Comparison of ENCODE assay signal across 17 mouse cellular contexts in genomic region chr8:111810656-111811336, GRCm38 (mm10). TPM values are rescaled to one million over a fixed set of nuclear protein-coding genes. Genes with fewer than 3 reads are reported as not detected.
DNase-seq lines count a peak whose midpoint lies in the region; ATAC-seq and TF ChIP-seq lines count a peak whose summit lies in the region.
"Had no signal": no experiment of that assay in that cellular context is flagged by ENCODE, and none has a peak within 500 bp of the region (broad histone marks: within the 10 kb centered on the region; RNA-seq: fewer than 3 reads in every experiment).

No protein-coding gene starts in this region.

- in situ Hi-C loops in ES-E14 (cut with MboI; ENCODE audit: low sequenced_read_pairs in 2 of 2, unreplicated experiment in 2 of 2), result no loop called here

- no peaks in the 10 kb centered on the region for H3K27me3 ChIP-seq in liver, embryonic 11.5 days (replicated peaks; ENCODE audit: control insufficient read depth, insufficient read depth, low read length)
- no peaks in the 10 kb centered on the region for H3K27me3 ChIP-seq in liver, embryonic 13.5 days
- no peaks in the 10 kb centered on the region for H3K27me3 ChIP-seq in heart, adult 2 months (ENCODE audit: control insufficient read depth, insufficient read depth, low read length)
- H3K27me3 ChIP-seq: heart, embryonic 15.5 days; Patski had no signal

- no peak overlapping the region for H3K9ac ChIP-seq in liver, embryonic 11.5 days (ENCODE audit: low read depth, low read length)
- no peak overlapping the region for H3K9ac ChIP-seq in ES-E14 (ENCODE audit: insufficient read depth, low read depth, low read length, poor library complexity, severe bottlenecking)
- H3K9ac ChIP-seq in liver, embryonic 13.5 days, result no peak overlapping the region
- no peak overlapping the region for H3K9ac ChIP-seq in heart, adult 2 months (ENCODE audit: low read depth, low read length)
- H3K9ac ChIP-seq: heart, embryonic 15.5 days had no signal

- H3K4me2 ChIP-seq in liver, embryonic 11.5 days, result no peak overlapping the region
- no peak overlapping the region for H3K4me2 ChIP-seq in liver, embryonic 13.5 days
- H3K4me2 ChIP-seq: heart, embryonic 15.5 days had no signal

- no peak for TF ChIP-seq EP300 in heart, adult 2 months (IDR thresholded peaks at IDR 0.05; ENCODE audit: insufficient read depth, low read depth, low read length)

- no peaks in the 10 kb centered on the region; the same call in 1 of the 2 replicates for H3K36me3 ChIP-seq in liver, embryonic 11.5 days (ENCODE audit: control insufficient read depth, insufficient read depth, low read length)
- H3K36me3 ChIP-seq in ES-E14 (ENCODE audit: control insufficient read depth, insufficient read depth, low read length, poor library complexity, severe bottlenecking), result peaks cover 6% of the 10 kb centered on the region; the same call in 1 of the 2 replicates
- peaks cover 18% of the 10 kb centered on the region for H3K36me3 ChIP-seq in liver, embryonic 13.5 days
- peaks cover 6% of the 10 kb centered on the region for H3K36me3 ChIP-seq in heart, adult 2 months (ENCODE audit: control insufficient read depth, insufficient read depth, low read length)
- H3K36me3 ChIP-seq: heart, embryonic 15.5 days had no signal

- peak; percentile 23; the same call in 1 of the 2 replicates for ATAC-seq in liver, embryonic 11.5 days (replicated peaks; ENCODE audit: low FRiP score)
- peak; percentile 61; the same call in 1 of the 2 replicates for ATAC-seq in liver, embryonic 13.5 days (ENCODE audit: low read depth)
- ATAC-seq: CD4-positive, CD25-positive, alpha-beta regulatory T cell, adult 4 months; midbrain, embryonic 16.5 days; Patski had no signal

- no peak overlapping the region for H3K27ac ChIP-seq in liver, embryonic 11.5 days (ENCODE audit: low read depth, low read length)
- no peak overlapping the region for H3K27ac ChIP-seq in ES-E14 (ENCODE audit: insufficient read depth, low read depth, low read length, poor library complexity, severe bottlenecking)
- H3K27ac ChIP-seq in liver, embryonic 13.5 days, result no peak overlapping the region
- no peak overlapping the region for H3K27ac ChIP-seq in heart, adult 2 months
- H3K27ac ChIP-seq: heart, embryonic 15.5 days had no signal

- H3K79me2 ChIP-seq in heart, adult 2 months (replicated peaks; ENCODE audit: control insufficient read depth, insufficient read depth, low read length), result 0 out of 2 replicates have a peak, but pooled peaks cover 1% of the 10 kb centered on the region

- intact Hi-C loops in gastrocnemius, postnatal 14 days (cut with DNase I; ENCODE audit: low total_unique reads), result no loop called here
- intact Hi-C loops in heart, adult 2 months (cut with DNase I), result no loop called here

- H3K4me1 ChIP-seq in liver, embryonic 11.5 days (replicated peaks; ENCODE audit: control insufficient read depth, insufficient read depth, low read length), result no peaks in the 10 kb centered on the region; the same call in 1 of the 2 replicates
- H3K4me1 ChIP-seq in ES-E14 (ENCODE audit: control insufficient read depth in 2 of 2, insufficient read depth in 2 of 2, low read length in 2 of 2, poor library complexity in 1 of 2), result peaks cover 5 to 15% of the 10 kb centered on the region in 2 experiments; a peak in 2 of 4 replicates
- H3K4me1 ChIP-seq in liver, embryonic 13.5 days (replicated peaks), result no peaks in the 10 kb centered on the region
- peaks cover 1% of the 10 kb centered on the region; the same call in 1 of the 2 replicates for H3K4me1 ChIP-seq in heart, adult 2 months (ENCODE audit: control insufficient read depth, insufficient read depth, low read length)

- no peaks in the 10 kb centered on the region for H3K9me3 ChIP-seq in liver, embryonic 11.5 days (ENCODE audit: control insufficient read depth, low read length)
- no peaks in the 10 kb centered on the region for H3K9me3 ChIP-seq in ES-E14 (ENCODE audit: control insufficient read depth, insufficient read depth, low read depth, low read length)
- no peaks in the 10 kb centered on the region for H3K9me3 ChIP-seq in liver, embryonic 13.5 days (replicated peaks)
- H3K9me3 ChIP-seq: heart, embryonic 15.5 days had no signal

- WGBS in liver, embryonic 11.5 days, result 85% methylated on average over 2 of the region's 2 CpGs
- WGBS in liver, embryonic 13.5 days (ENCODE audit: insufficient replicate concordance), result 59% methylated on average over 2 of the region's 2 CpGs
- 92% methylated on average over 2 of the region's 2 CpGs for WGBS in heart, adult 2 months

- no peak for DNase-seq in liver, embryonic 11.5 days (ENCODE audit: low spot score)
- DNase-seq in liver (no peak), ES-E14 (ENCODE audit: low read depth, low spot score) (peak; percentile 69), R1 (ENCODE audit: low read depth, low spot score) (peak; percentile 92)
- DNase-seq in liver, embryonic 13.5 days, result no peak
- no peak for DNase-seq in gastrocnemius, postnatal 14 days
- DNase-seq in heart, adult 2 months, result no peak
- DNase-seq: adrenal gland, adult 8-10 months; cerebellum, postnatal 14 days; kidney, postnatal 10 days; lung, adult 18-20 months; lung, postnatal 4 days; thymus, adult 18-20 months had no signal

- H3K4me3 ChIP-seq in liver, embryonic 11.5 days (ENCODE audit: low read depth, low read length), result no peak overlapping the region
- no peak overlapping the region for H3K4me3 ChIP-seq in ES-E14 (ENCODE audit: insufficient read depth in 1 of 2, low read depth in 1 of 2, low read length in 2 of 2, poor library complexity in 1 of 2, severe bottlenecking in 1 of 2)
- no peak overlapping the region for H3K4me3 ChIP-seq in liver, embryonic 13.5 days (replicated peaks)
- no peak overlapping the region for H3K4me3 ChIP-seq in heart, adult 2 months
- H3K4me3 ChIP-seq: heart, embryonic 15.5 days had no signal

- no peak for TF ChIP-seq CTCF in heart, adult 2 months (IDR thresholded peaks at IDR 0.05)

- no peak for TF ChIP-seq POLR2A in heart, adult 2 months (IDR thresholded peaks at IDR 0.05; ENCODE audit: insufficient read depth, low read depth, low read length)

TF ChIP-seq in ES-E14, 5 proteins besides CTCF, POLR2A, EP300 and RAD21:
- TF ChIP-seq MAFK (IDR thresholded peaks at IDR 0.05; ENCODE audit: insufficient read depth, low read depth, low read length) (no peak), ZNF384 (IDR thresholded peaks at IDR 0.05; ENCODE audit: low read depth, low read length) (no peak), HCFC1 (IDR thresholded peaks at IDR 0.05; ENCODE audit: borderline replicate concordance, insufficient read depth, low read length) (no peak), CHD2 (IDR thresholded peaks at IDR 0.05; ENCODE audit: low read depth, low read length) (peak; percentile 77)

RNA-seq across cellular contexts. Expression of gene Cfdp1, which starts 43.3 kb away (rescaled TPM):
- 218 and 234 TPM in 2 replicates for polyA plus RNA-seq in liver, embryonic 11.5 days (2014; fragmentation: Nextera tagmentation; extraction: Ambion mirVana)
- 113 and 190 TPM in 2 replicates for total RNA-seq in ES-E14 (2012; rRNA removed)
- polyA plus RNA-seq in liver, embryonic 13.5 days (2015; fragmentation: Nextera tagmentation; extraction: Ambion mirVana), result 113 and 136 TPM in 2 replicates
- 10 to 100 TPM; 21.5 to 30.1 TPM for total RNA-seq in gastrocnemius, postnatal 14 days (2021)
- total RNA-seq in heart, adult 2 months (2021), result 10 to 100 TPM; 32.7 to 34.4 TPM
- polyA plus RNA-seq in heart, adult 2 months (2012; rRNA removed), result 5.6 and 11.6 TPM in 2 replicates

Comparison
In these comparisons a context has a peak if more than half of its experiments do, and no peak if none do; other contexts are left out.
1. DNase-seq: peak in ES-E14 (single experiment) and R1 (single experiment); none in liver, embryonic 11.5 days (single experiment), liver (single experiment), liver, embryonic 13.5 days (single experiment), gastrocnemius, postnatal 14 days (single experiment) and heart, adult 2 months (0 of 2).